Mouse (Mus musculus) c-Kit-positive CD71-positive TER-119-positive erythroid progenitor cells, embryonic 14.5 days (primary cell): Measurements from ENCODE around the gene Rps21.
"Not testable (repeated sequence)": the region's sequence is repeated elsewhere in the genome, so short reads cannot be mapped to it uniquely, and the experiment has no call there.

Experiments
- DNase-seq: peaks from one replicate; pipeline ENCODE4 v3.0.0-alpha.2; 2013; ENCODE audit warnings: low spot score

The Rps21 gene

DNA sequence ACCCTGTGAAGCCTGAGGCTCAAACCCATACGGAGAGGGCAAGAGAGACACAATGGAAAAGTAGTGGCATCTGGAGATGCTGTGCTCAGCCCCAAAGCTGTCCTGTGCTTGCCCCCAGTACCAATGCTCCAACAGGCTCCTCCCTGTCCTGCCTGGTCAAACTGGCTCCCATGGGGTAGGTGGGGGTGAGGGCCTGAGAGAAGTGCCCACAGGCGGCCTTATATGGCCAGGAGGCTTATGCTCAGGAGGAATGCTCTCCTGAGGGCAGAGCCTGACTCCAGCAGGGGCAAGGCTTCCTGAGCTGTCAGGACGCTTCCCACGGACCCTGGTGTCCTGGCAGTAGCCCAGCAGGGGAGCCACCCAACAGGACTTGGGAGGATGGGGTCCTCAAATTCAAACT is 26.7 kb upstream of the Rps21 start:
- no peak for DNase-seq

DNA sequence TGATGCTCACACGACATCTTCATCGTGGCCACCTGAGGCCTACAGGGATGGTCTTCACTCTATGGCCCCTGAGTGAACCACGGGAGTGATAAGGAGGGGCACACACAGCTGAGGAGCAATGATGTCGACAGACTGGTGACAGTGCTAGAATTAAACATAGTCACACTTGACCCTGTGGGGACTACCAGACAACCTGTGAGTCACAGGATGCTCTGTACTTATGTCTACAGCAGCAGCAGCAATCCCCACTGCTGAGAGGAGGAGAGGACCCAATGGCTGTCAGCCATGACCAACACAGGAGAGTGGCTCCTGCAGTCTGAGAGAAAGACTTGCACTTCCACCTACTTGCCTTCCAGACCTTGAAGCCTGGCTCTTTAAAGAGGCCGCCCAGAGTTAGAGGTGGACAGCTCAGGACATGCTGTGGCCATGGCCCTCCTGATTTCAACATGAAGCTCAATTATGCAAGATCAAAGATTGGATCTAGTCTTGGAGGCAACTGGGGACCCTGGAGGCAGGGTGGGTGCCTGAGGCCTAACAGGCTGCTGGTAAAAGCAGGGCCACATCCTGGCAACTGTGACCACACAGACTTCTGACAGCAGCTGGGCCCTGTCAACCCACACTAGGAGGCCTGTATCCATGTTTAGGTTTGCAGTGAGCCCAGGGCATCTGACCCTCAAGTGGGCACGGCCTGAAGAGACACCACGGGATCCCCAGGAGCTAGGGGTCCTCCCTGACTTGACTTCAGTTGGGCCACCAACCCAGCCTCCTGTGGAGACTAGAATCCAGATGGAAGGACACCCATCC is 23.9 kb upstream of the Rps21 start:
- DNase-seq = no peak

DNA sequence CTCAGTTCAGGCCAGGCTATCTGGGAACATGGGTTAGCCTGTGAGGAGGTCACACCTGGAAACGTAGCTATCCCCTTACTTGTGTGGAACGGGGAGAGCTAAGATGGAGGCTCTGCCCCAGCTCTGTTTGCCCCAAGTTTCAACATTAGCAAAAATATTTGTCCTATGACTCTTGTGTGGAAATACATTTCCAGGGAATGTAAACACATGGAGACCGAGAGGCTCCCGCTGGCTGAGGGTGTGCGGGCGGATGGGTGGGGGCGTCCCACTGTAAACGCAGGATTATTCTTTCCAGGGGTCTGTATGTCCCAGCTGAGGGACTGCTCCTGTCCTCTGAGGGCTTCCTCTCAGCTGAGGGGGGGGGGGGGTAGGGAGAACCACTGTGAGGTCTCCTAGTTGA is 22.8 kb upstream of the Rps21 start:
- DNase-seq = no peak

DNA sequence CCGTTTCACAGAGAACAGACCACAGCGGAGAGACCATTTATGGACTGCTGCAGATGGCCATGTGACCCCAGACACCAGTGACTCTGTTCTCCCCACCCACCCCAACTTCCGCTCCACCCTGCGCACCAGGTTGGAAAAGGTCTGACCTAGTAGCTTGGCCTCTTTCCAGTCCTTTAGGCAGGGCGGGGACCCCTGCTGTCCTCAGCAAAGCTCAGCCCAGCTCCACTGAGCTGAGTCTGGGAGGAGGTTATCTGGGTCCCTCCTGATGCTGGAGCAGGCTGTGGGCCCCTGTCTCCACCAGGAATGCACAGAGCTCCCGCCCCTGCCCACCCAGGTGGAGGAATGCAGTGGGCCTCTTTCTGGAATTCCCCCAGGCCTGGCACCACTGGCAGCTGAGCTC is 22.2 kb upstream of the Rps21 start:
- DNase-seq = no peak

DNA sequence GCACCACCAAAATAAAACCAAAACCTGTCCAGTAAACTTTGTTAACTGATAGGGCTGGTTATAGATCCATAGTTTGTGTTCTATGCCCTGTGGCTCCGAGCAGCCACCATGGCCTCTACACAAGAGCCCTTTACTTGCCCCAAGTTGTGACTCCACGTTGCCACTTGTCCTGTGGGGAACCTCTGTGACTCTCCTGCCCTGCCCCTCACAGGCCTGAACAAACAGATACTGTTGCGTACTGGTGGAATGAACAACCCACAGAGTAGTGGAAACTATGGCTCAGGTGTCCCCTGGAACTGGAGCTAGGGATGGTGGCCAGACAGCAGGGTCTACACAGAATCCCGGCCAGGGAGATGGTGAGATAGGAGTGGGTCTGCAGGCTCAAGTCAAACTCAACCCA is 21.4 kb upstream of the Rps21 start:
- no peak for DNase-seq

DNA sequence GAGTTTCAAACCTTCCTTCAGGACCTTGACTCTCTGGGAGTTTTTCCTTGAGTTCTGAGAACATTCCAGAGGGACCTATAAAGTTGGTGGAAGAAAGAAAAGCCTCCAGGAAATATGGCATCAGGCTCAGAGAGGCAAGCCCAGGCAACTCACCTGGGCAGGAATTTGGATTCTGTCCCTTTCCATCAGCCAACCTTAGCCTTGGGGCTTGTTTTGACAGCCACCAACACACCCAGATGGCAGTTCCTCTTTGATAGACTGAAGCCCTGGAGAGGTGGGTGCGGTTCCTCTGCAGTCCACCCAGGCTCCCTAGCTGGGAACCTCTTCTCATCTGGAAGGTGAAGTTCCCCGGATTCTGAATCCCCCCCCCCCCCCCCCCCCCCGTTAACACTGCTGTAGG is 20.7 kb upstream of the Rps21 start:
- peak; percentile 57 for DNase-seq

DNA sequence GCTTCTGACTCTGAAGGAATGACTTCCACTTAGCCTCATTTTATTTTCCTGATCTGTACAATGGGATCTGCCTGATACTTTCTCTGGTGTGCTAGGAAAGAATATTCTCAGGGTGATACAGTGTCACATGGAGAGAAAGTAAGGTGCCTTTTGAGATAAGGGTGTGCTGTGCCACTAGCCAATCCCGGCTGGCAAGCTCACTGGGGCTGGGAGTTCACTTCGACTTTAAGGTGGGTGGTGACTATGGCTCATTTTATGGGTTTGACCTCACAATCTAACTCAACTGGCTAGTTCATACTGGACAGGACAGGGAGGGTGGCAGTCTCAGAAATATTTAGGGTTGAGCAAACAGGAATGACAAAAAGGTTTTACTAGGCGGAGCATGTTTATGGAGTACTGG is 20.2 kb upstream of the Rps21 start:
- peak; percentile 78 for DNase-seq

DNA sequence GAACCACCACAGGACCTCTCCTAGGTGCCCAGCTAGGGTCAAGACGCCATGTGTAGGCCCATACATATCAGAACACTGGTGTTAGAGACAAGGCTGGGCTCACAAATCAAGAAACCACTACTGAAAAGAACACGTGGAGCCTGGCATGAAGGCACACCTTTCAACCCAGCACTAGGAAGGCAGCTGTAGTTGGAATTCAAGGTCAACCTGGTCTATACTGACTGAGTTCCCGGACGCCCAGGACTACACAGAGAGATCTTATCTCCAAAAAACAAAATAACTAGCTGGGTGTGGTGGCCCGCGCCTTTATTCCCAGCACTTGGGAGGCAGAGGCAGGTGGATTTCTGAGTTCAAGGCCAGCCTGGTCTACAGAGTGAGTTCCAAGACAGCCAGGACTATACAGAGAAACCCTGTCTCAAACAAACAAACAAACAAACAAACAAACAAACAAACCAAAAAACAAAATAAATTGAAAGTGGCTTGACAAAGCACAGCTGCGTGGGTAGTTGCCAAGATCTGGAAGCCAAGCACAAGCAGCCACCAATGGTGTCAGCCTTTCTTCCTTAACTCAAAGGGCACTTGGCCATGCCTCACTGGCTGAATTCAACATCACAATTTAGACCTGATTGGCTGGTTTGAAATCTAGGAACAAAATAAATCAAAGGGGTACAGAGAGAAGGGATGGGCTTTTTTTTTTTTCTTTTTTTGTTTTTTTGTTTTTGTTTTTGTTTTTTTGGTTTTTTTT is 19.4 kb upstream of the Rps21 start:
- no peak for DNase-seq

DNA sequence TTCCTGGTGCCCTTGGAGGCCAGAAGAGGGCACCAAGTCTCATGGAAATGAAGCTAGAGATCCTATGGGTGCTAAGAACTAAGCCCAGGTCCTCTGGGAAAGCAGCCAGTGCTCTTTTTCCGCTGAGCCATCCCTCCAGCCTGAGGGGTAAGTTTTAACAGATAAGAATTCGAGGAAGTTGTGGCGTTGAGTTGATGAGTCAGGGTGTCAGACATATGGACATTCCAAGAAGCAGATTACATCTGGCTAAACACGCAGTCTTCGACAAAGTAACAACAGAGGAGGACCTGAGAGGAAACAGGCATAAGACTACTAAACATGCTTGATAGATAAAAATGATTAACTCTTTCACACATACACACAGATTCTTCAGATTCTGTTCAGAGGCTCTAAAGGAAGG is 18.6 kb upstream of the Rps21 start:
- DNase-seq = peak; percentile 62

DNA sequence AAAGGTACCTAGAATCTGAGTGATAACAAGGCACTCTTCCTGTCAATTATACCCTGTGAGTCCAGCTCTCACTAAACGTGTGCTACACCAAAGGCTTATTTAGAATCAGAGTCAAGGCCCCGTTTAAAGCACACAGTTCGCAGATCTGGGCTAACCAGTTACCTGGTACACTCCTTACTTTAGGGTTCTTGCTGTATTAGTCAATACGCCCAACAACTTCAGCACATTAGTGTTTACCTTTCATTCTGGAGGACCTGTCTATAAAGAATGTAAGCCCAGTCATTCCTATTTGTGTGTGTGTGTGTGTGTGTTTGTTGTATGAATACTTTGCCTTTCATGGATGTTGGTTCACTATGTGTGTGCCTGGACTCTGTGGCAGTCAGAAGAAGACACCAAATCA is 14.1 kb upstream of the Rps21 start:
- DNase-seq = no peak

DNA sequence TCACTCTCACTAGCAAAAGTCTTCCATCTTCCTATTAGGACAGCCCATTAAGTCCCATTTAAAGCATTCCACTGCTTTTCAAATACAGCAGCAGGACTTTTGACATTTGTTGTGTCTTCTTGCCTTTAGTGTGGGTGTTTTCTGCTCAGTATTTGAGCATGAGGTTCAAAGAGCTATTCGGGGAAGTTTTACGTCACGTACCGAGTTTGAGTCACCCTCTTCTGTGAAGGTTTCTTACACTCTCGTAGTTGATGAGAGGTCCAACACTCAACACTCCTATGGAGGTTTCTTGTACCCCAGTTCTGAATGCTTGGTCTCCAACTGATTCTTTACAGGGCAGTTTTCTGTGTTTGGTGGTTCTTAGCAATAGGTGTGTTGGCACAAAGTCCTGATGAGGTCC is 9.3 kb upstream of the Rps21 start:
- no peak for DNase-seq

DNA sequence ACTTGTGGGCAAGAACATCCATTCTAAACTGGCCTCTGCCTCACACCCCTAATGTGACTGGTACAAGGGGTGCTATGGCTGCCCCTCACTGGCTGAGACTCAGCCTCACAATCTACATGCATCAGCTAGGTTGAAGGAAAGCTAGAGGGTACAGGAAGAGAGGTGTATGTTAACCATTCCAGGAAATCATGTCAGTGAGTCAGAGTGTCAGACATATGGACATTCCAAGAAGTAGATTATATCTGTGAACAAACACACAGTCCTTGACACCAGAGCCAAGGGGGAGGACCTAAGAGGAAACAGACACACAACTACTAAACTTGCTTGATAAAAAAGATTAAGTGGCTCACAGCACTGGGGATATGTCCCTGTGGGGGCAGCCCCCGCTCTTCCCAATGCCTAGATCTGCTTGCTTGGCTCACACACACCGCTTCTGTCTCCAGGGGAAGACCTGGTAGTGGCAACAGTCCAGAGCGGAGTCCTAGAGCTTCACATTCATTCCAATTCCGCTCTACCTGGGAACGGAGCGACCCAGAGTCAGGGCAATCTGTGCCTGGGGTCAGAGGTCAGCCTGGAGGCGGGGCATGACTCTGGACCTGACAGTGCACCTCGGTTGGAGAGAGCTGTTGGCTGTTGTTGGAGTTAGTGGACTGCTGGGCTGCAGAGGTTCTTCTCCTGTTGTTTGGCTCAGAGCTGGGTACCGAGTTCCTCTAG is 8.1 kb upstream of the Rps21 start:
- DNase-seq = no peak

DNA sequence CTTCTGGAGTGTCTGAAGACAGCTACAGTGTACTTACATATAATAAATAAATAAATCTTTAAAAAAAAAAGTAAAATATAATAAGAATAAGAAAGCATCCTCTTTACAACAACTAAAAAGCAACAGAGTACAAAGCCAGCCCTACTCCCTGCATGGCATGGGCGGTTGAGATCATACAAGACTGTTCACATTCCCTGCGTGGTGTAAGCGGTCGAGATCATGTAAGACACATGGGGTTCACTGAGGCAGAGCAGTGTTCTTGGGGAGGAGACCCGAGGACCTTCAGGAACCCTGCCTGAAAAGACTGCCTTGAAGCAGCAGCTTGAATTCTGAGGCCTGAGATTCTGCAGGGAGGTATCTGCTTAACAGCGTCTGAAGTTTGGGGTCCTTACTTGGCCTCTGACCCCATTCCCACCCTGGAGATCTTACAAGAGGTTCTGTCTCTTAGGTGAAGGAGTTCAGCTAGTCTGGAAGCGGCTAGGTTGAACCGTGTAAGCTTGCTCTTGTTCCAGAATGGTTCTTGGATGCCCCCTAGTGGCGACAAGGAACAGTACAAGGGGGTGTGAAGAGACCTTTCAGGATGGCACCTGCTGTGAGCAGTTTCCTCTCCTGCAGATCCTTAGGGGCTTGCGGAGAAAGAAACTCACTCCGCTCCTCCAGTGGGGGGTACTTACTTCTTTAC is 6.1 kb upstream of the Rps21 start:
- DNase-seq = peak; percentile 83

DNA sequence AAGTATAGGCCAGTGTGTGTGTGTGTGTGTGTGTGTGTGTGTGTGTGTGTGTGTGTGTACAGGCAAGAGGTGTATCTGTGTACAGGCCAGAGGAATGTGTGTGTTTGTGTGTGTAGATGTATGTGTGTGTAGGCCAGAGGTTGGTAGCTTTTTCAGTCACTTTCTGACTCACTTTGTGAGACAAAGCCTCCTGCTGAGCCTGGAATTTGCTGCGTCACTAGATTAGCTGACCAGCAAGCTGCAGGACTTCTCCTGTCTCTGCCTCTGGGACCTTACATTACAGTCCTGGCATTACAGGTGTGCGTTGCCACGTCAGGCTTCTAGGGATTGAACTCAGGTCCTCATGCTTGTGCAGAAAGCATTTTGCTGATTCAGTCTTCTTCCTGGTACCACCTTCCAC is 5.3 kb upstream of the Rps21 start:
- no peak for DNase-seq

DNA sequence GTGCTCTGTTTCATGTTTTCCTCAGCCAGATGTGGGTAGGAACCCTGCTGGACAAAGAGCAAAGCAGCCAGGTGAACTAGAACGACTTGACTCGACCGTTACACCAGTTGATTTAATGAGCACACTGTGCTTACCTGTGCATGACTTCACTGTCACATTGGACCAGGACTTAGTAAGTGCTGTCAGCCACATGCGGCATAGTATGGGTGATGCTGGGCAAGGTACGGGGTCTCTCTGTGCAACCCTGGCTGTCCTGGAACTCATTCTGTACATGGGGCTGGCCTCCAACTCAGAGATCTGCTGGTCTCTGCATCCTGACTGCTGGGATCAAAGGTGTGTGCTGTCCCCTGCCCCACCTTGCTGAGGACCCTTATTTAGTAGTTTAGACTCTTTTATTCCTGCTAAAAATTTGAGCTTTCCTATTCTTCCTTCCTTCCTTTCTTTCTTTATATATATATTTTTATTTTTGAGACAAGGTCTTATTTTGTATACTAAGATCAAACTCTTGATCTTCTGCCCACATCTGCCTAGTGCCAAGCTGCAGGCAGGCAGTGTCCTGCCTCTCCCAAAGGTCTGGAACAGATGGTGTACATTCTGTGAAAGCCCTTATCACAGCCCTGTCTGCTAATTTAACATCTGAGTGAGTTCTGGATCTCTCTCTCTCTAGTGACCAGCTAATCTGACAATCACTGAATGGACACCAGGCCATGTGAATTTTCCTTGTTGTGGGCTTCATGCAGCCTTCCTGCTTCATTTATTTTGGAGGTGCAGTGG is 2.6 kb upstream of the Rps21 start:
- no peak for DNase-seq

DNA sequence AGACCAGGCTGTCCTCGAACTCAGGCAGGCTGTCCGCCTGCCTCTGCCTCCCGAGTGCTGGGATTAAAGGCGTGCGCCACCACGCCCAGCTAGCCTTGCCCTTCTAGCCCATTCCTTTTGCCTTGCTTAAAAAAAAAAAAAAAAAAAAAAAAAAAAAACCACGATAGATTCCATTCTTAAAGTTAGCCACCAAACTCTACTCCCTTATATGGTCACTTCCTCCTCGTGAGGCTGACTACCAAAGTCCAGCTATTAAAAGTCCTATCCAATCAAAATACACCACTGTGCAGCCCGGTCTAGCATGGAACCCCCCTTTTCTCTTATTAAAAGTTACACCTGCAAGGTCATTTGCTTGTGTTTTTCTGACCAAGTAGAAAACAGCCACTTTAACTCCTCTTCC is 1.5 kb upstream of the Rps21 start:
- DNase-seq = no peak

DNA sequence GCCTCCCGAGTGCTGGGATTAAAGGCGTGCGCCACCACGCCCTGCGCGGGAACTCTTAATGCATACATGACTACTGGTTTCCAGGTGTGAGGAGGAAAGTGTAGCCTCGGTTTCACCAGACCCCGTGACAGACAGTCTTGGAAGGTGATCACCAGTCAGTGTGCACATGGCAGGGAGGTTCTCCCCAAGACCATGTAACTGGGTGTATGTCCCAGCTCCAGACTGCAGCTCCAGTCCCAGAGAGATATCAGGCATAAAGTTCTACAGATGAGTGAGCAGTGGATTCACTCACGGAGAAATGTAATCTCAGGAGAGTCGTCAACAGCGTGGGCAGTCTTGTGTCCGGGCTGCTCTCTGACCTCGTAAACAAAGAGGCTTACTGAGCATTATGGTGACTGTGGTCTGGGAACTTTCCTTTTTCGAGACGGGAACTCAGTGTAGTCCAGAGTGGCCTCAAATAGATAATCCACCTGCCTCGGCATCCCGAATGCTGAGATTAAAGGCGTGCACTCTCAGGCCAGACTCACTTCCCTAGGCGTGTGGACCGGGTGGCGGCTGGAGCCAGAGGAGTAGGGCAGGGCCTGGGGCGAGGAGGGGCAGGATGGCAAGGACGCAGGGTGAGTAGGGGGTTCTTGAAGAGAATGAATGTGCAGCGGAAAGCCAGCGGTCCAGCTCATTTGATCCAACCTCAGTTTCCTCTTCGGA is 729 bp upstream of the Rps21 start:
- no peak for DNase-seq

DNA sequence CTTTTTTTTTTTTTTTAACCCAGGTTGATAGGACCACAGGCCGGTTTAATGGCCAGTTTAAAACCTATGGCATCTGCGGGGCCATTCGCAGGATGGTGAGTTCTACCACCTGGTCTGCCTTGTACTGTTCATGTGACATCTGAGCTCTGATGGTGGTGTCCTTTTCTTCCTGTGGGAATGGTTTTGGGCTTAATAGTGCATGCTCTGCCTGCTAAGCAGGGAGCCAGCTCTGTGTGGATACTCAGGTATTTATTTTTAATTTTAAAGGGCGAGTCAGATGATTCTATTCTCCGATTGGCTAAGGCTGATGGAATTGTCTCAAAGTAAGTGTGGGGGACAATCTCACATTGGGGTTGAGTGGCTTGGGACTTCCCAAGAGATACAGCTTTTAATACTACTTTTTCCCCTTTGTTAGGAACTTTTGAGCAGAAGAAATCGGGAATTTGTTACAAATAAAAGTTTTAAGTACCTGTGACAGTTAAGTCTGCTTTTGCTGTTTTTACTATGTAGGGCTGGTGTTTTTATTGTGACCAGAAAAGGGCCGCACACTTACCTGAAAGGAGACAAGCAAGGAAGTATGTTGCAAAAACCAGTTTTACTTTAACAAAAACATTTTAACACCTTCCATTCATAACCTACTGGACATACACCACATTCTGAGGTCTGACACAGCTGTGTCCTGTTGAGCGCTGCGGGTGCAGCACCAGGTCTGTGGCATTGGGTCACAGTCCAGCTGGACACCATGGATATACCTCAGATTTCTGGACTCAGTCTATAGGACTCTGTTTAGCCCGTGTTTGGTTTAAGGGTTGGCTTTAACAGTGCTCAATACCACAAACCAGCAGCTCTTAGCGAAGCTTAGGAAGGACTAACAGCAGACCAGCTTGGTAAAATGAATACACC is 1.0 kb downstream of the Rps21 start:
- no peak for DNase-seq

DNA sequence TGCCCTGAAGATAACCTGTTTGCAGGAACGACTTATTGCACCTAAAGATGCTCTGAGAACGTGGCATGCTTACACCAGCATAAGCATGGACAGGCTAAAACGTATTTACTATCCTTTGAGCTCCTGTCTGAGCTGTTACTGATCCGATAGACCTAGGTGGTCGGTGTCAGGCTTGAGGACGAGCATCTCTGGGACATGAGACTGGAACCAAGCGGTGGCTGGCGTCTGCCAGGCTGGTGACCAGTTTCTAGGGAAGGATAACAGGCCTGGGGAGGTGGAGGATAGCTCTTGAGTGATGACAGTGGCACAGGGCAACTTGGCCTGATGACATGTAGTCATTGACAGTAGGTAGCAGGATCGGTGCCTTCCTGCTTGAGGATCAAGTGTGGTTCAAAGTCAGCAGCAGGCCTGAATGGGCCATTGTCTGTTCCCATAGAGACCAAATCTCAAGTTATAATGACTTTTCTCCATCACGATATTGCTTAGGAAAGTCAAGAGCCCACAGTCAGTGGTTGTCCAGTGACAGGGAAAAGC is 1.8 kb downstream of the Rps21 start:
- not testable (repeated sequence) for DNase-seq
